Mouse (Mus musculus) myocyte (in vitro differentiated cells): ENCODE data around the gene Cblc.

ENCODE experiments used
- CEBPB ChIP-seq: IDR thresholded peaks from 2 replicates; pipeline ENCODE4 v1.6.1; 2011; ENCODE audit warnings: mild to moderate bottlenecking, moderate library complexity; ENCODE audit not compliant: poor library complexity, insufficient read depth, severe bottlenecking
- MAX ChIP-seq: IDR thresholded peaks from one replicate; pipeline ENCODE4 v1.6.1; 2011; ENCODE audit warnings: low read depth, mild to moderate bottlenecking, control low read depth
- POLR2A ChIP-seq: IDR thresholded peaks from one replicate; pipeline ENCODE4 v1.6.1; 2011; ENCODE audit warnings: low read depth, mild to moderate bottlenecking, control low read depth, moderate library complexity; ENCODE audit not compliant: insufficient read length
- POLR2AphosphoS2 ChIP-seq: IDR thresholded peaks from one replicate; pipeline ENCODE4 v1.6.1; 2011; ENCODE audit warnings: low read depth, control low read depth; ENCODE audit not compliant: insufficient read length
- SRF ChIP-seq: IDR thresholded peaks from one replicate; pipeline ENCODE4 v1.6.1; 2011; ENCODE audit warnings: low read depth; ENCODE audit not compliant: control insufficient read depth, insufficient read length
- TCF12 ChIP-seq: IDR thresholded peaks from one replicate; pipeline ENCODE4 v1.6.1; 2011; ENCODE audit warnings: mild to moderate bottlenecking, control low read depth; ENCODE audit not compliant: poor library complexity, insufficient read depth, severe bottlenecking
- TCF3 ChIP-seq: IDR thresholded peaks from one replicate; pipeline ENCODE4 v1.6.1; 2011; ENCODE audit warnings: low read depth, control low read depth; ENCODE audit not compliant: insufficient read length
- USF1 ChIP-seq: IDR thresholded peaks from one replicate; pipeline ENCODE4 v1.6.1; 2011; ENCODE audit warnings: low read depth, mild to moderate bottlenecking, control low read depth, moderate library complexity

- TF ChIP-seq MAX (no peak), TCF12 (no peak), POLR2A (no peak), TCF3 (no peak), CEBPB (no peak), POLR2AphosphoS2 (no peak), USF1 (no peak), SRF (no peak)
These were observed 48.0 kb upstream of the Cblc start for GRCm38 (mm10) chr7:19844521-19845171.
